Mouse (Mus musculus): ENCODE data around the gene Olfr912. TPM values are rescaled to one million over a fixed set of nuclear protein-coding genes. Genes with fewer than 3 reads are reported as not detected.

The Olfr912 gene
- not detected for total RNA-seq (2021)
- long read RNA-seq, experiment 1: 0 reads
- long read RNA-seq, experiment 2: 0 reads

- DNase-seq (ENCODE audit: low spot score in 2 of 2): no peak
- intact Hi-C loops (cut with DNase I): no loop called here
These were observed at the start of gene Olfr912 for GRCm38 (mm10) chr9:38579878-38580277. Gene Olfr912, plus strand, starts transcription at chr9:38580178.

- intact Hi-C loops (cut with DNase I): no loop called here
- DNase-seq (ENCODE audit: low spot score in 2 of 2): no peak
These were observed 42.4 kb upstream of the Olfr912 start, which contains the start of gene Olfr910 for GRCm38 (mm10) chr9:38537549-38537948. Gene Olfr910, plus strand, starts transcription at chr9:38537849.

GRCm38 (mm10) chr9:38591056-38591455 is 11.1 kb downstream of the Olfr912 start:
- DNase-seq (ENCODE audit: low spot score in 2 of 2): no peak
- intact Hi-C loops (cut with DNase I): no loop called here

DNA sequence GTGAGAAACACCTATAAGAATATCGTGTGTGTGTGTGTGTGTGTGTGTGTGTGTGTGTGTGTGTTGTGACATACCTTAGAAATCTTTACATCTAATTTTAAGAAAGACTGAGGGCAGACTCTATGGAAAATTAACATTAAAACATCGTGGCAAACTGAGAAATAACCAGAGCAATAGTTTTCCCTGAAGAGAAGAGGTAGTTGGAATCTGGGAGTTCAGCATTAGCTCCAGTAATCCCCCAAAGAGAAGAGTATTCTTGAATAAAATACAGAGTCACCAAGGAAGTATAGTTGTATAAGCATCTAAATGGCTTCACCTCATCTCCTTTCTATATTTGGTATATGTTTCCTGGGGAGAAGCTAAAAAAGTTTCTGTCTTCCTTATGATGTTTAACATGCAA is 12.5 kb downstream of the Olfr912 start, which contains the start of gene Olfr913:
TSS of gene Olfr913 (plus strand) at position 301 of the 400 bp plus-strand sequence.
- intact Hi-C loops (cut with DNase I): no loop called here
- no peak for DNase-seq (ENCODE audit: low spot score in 2 of 2)

- no peak for DNase-seq (ENCODE audit: low spot score in 2 of 2)
- intact Hi-C loops (cut with DNase I): no loop called here
These were observed 24.8 kb downstream of the Olfr912 start, which contains the start of gene Olfr914 for GRCm38 (mm10) chr9:38604802-38605201. Gene Olfr914, plus strand, starts transcription at chr9:38605102.

DNA sequence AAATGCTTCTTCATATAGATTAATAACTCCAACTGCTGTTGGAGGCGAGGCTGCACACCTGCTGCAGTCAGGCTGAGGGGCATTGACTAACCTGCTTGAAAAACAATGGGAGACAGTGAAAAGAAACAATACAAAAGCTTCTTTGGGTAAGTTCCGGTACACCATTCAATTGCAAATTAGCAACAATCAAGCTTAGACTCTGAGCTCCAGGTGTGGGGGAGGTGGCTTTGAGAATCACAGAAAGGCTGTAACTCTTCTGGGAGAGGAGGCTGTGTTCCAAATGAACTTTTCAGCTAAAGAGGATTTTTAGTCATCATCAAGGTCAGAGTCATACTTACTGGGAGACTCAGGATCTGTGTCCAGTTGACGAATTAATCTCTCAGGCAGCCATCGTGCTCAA is 52.4 kb downstream of the Olfr912 start:
- no peak for DNase-seq (ENCODE audit: low spot score in 2 of 2)
- intact Hi-C loops (cut with DNase I): no loop called here

Other genes starting within 250 kb of the Olfr912 start
- gene Olfr898, start 231.8 kb upstream of the Olfr912 start, total RNA-seq (2021): not detected
- gene Olfr250, start 213.3 kb upstream of the Olfr912 start, total RNA-seq (2021): not detected
- not detected for gene Olfr251, start 203.1 kb upstream of the Olfr912 start, total RNA-seq (2021)
- not detected for gene Olfr147, start 178.5 kb upstream of the Olfr912 start, total RNA-seq (2021)
- gene Olfr901, start 150.7 kb upstream of the Olfr912 start, total RNA-seq (2021): not detected
- gene Olfr902, start 132.5 kb upstream of the Olfr912 start, total RNA-seq (2021): not detected
- gene Olfr904, start 117.0 kb upstream of the Olfr912 start, total RNA-seq (2021): not detected
- not detected for gene Olfr905, start 109.1 kb upstream of the Olfr912 start, total RNA-seq (2021)
- not detected for gene Olfr906, start 93.1 kb upstream of the Olfr912 start, total RNA-seq (2021)
- gene Olfr907, start 84.4 kb upstream of the Olfr912 start, total RNA-seq (2021): not detected
- not detected for gene Olfr911-ps1, start 58.6 kb upstream of the Olfr912 start, total RNA-seq (2021)
- gene Olfr910, start 42.3 kb upstream of the Olfr912 start, total RNA-seq (2021): not detected
- gene Olfr913, start 12.6 kb downstream of the Olfr912 start, total RNA-seq (2021): not detected
- not detected for gene Olfr914, start 24.9 kb downstream of the Olfr912 start, total RNA-seq (2021)
- gene Olfr916, start 79.7 kb downstream of the Olfr912 start, total RNA-seq (2021): not detected
- gene Olfr917, start 85.7 kb downstream of the Olfr912 start, total RNA-seq (2021): not detected
- gene Olfr918, start 94.4 kb downstream of the Olfr912 start, total RNA-seq (2021): not detected
- not detected for gene Olfr919, start 123.5 kb downstream of the Olfr912 start, total RNA-seq (2021)
- 1 to 10 TPM; 6.5 to 8.3 TPM for gene Vwa5a, start 138.1 kb downstream of the Olfr912 start, total RNA-seq (2021)
- under 1 TPM in 1 of 2 experiments, not detected in 1; 0.09 TPM for gene Olfr920, start 172.1 kb downstream of the Olfr912 start, total RNA-seq (2021)
- gene Olfr921, start 192.9 kb downstream of the Olfr912 start, total RNA-seq (2021): not detected
- not detected for gene Olfr922, start 234.4 kb downstream of the Olfr912 start, total RNA-seq (2021)
- gene Olfr923, start 246.4 kb downstream of the Olfr912 start, total RNA-seq (2021): not detected